Comparison of ENCODE assay signal across 8 mouse cellular contexts in genomic region chr3:129215751-129216331, GRCm38 (mm10). TPM values are rescaled to one million over a fixed set of nuclear protein-coding genes. Genes with fewer than 3 reads are reported as not detected.
DNase-seq lines count a peak whose midpoint lies in the region; ATAC-seq and TF ChIP-seq lines count a peak whose summit lies in the region.

No protein-coding gene starts in this region.

- H3K27me3 ChIP-seq in hindbrain, embryonic 10.5 days (ENCODE audit: insufficient read depth, poor library complexity, severe bottlenecking) = peaks cover 100% of the 10 kb centered on the region
- peaks cover 77% of the 10 kb centered on the region for H3K27me3 ChIP-seq in hindbrain, postnatal 0 days (ENCODE audit: insufficient read depth, low read length)
- H3K27me3 ChIP-seq in hindbrain, embryonic 14.5 days (ENCODE audit: control insufficient read depth, insufficient read depth, low read length) = peaks cover 91% of the 10 kb centered on the region
- peaks cover 94% of the 10 kb centered on the region for H3K27me3 ChIP-seq in midbrain, embryonic 13.5 days

- no peak overlapping the region for H3K27ac ChIP-seq in hindbrain, embryonic 10.5 days
- H3K27ac ChIP-seq in hindbrain, postnatal 0 days = no peak overlapping the region
- no peak overlapping the region for H3K27ac ChIP-seq in hindbrain, embryonic 14.5 days
- peak overlapping the region; percentile 59 for H3K27ac ChIP-seq in midbrain, embryonic 13.5 days

- H3K4me2 ChIP-seq in hindbrain, postnatal 0 days (ENCODE audit: low read depth, low read length) = no peak overlapping the region
- peak overlapping the region; percentile 17; the same call in 1 of the 2 replicates for H3K4me2 ChIP-seq in hindbrain, embryonic 14.5 days (replicated peaks)
- peak overlapping the region; percentile 76 for H3K4me2 ChIP-seq in midbrain, embryonic 13.5 days (replicated peaks)

- no peaks in the 10 kb centered on the region for H3K9me3 ChIP-seq in hindbrain, embryonic 10.5 days
- no peaks in the 10 kb centered on the region for H3K9me3 ChIP-seq in hindbrain, postnatal 0 days (ENCODE audit: low read length)
- H3K9me3 ChIP-seq in hindbrain, embryonic 14.5 days (ENCODE audit: control insufficient read depth, low read length) = no peaks in the 10 kb centered on the region
- H3K9me3 ChIP-seq in midbrain, embryonic 13.5 days = no peaks in the 10 kb centered on the region

- peak; percentile 81 for DNase-seq in hindbrain, embryonic 10.5 days (ENCODE audit: low spot score)
- no peak for DNase-seq in hindbrain, postnatal 0 days (ENCODE audit: low spot score)
- DNase-seq in embryo, embryonic 10.5 days (ENCODE audit: low spot score) = peak; percentile 78
- peak; percentile 39 for DNase-seq in hindbrain, embryonic 14.5 days (ENCODE audit: low spot score)
- no peak for DNase-seq in left cerebral cortex, postnatal 25 days (ENCODE audit: low spot score in 2 of 2)
- DNase-seq in cerebellum, adult 11 months = no peak
- no peak for DNase-seq in adipocyte (ENCODE audit: low spot score)

- under 1% methylated on average over 35 of the region's 35 CpGs for WGBS in hindbrain, embryonic 10.5 days
- 1% methylated on average over 33 of the region's 35 CpGs for WGBS in hindbrain, postnatal 0 days
- under 1% methylated on average over 35 of the region's 35 CpGs for WGBS in hindbrain, embryonic 14.5 days
- 1% methylated on average over 34 of the region's 35 CpGs for WGBS in midbrain, embryonic 13.5 days

- peaks cover 49% of the 10 kb centered on the region for H3K4me1 ChIP-seq in hindbrain, embryonic 10.5 days (replicated peaks)
- 0 out of 2 replicates have a peak, but pooled peaks cover 2% of the 10 kb centered on the region for H3K4me1 ChIP-seq in hindbrain, postnatal 0 days (ENCODE audit: insufficient read depth, low read length)
- H3K4me1 ChIP-seq in hindbrain, embryonic 14.5 days (replicated peaks; ENCODE audit: control insufficient read depth, insufficient read depth, low read length) = no peaks in the 10 kb centered on the region
- H3K4me1 ChIP-seq in midbrain, embryonic 13.5 days (replicated peaks) = peaks cover 30% of the 10 kb centered on the region

- intact Hi-C loops in left cerebral cortex, postnatal 25 days (cut with DNase I) = loop anchor here (2.0 to 5.0 kb wide), 3 partner anchors 15 to 1891 kb away; partner anchors contain the start of gene Neurog2

- peak overlapping the region; percentile 63 for H3K4me3 ChIP-seq in hindbrain, embryonic 10.5 days
- H3K4me3 ChIP-seq in hindbrain, postnatal 0 days (ENCODE audit: low read length) = no peak overlapping the region
- peak overlapping the region; percentile 13; the same call in 1 of the 2 replicates for H3K4me3 ChIP-seq in hindbrain, embryonic 14.5 days (replicated peaks; ENCODE audit: low read length)
- H3K4me3 ChIP-seq in midbrain, embryonic 13.5 days (replicated peaks) = peak overlapping the region; percentile 51

- no peak for ATAC-seq in hindbrain, postnatal 0 days
- ATAC-seq in hindbrain, embryonic 14.5 days (ENCODE audit: low FRiP score) = no peak
- ATAC-seq in midbrain, embryonic 13.5 days = no peak

- no peak overlapping the region for H3K9ac ChIP-seq in hindbrain, postnatal 0 days (replicated peaks; ENCODE audit: low read length)
- H3K9ac ChIP-seq in hindbrain, embryonic 14.5 days = no peak overlapping the region
- H3K9ac ChIP-seq in midbrain, embryonic 13.5 days (replicated peaks) = peak overlapping the region; percentile 61

- H3K36me3 ChIP-seq in hindbrain, embryonic 10.5 days = no peaks in the 10 kb centered on the region
- H3K36me3 ChIP-seq in hindbrain, postnatal 0 days (ENCODE audit: insufficient read depth, low read length) = no peaks in the 10 kb centered on the region
- no peaks in the 10 kb centered on the region for H3K36me3 ChIP-seq in hindbrain, embryonic 14.5 days (replicated peaks; ENCODE audit: control insufficient read depth, insufficient read depth)
- no peaks in the 10 kb centered on the region for H3K36me3 ChIP-seq in midbrain, embryonic 13.5 days

- TF ChIP-seq CTCF in hindbrain, postnatal 0 days (IDR thresholded peaks at IDR 0.05; ENCODE audit: low read depth) = no peak

RNA-seq across cellular contexts. Expression of gene Pitx2, which starts 16.2 kb away (rescaled TPM):
- polyA plus RNA-seq in hindbrain, embryonic 10.5 days (2016; fragmentation: Nextera tagmentation; extraction: Ambion mirVana) = 7.1 and 21.1 TPM in 2 replicates
- total RNA-seq in hindbrain, postnatal 0 days (2014; rRNA removed) = 0.61 and 2.4 TPM in 2 replicates
- 1.0 TPM in 2 replicates for polyA plus RNA-seq in hindbrain, postnatal 0 days (2015; fragmentation: Nextera tagmentation; extraction: Ambion mirVana)
- polyA plus RNA-seq in hindbrain, embryonic 14.5 days (2014; fragmentation: Nextera tagmentation; extraction: Ambion mirVana) = 1.3 and 2.0 TPM in 2 replicates
- polyA plus RNA-seq in midbrain, embryonic 13.5 days (2015; fragmentation: Nextera tagmentation; extraction: Ambion mirVana) = 59.2 and 101 TPM in 2 replicates
- total RNA-seq in left cerebral cortex, postnatal 25 days (2021) = 1 to 10 TPM in 1 of 2 experiments, not detected in 1; 1.3 TPM

Comparison
In these comparisons a context has a peak if more than half of its experiments do, and no peak if none do; other contexts are left out.
1. DNase-seq: peak in hindbrain, embryonic 10.5 days (single experiment), embryo, embryonic 10.5 days (single experiment) and hindbrain, embryonic 14.5 days (single experiment); none in hindbrain, postnatal 0 days (single experiment), left cerebral cortex, postnatal 25 days (0 of 2), cerebellum, adult 11 months (single experiment) and adipocyte (single experiment).